Mouse (Mus musculus): ENCODE results near the gene Adap2. TPM values are rescaled to one million over a fixed set of nuclear protein-coding genes. Genes with fewer than 3 reads are reported as not detected.

The Adap2 gene
- polyA plus RNA-seq, 1 experiment from 2014 or later = 1.7 TPM

DNA sequence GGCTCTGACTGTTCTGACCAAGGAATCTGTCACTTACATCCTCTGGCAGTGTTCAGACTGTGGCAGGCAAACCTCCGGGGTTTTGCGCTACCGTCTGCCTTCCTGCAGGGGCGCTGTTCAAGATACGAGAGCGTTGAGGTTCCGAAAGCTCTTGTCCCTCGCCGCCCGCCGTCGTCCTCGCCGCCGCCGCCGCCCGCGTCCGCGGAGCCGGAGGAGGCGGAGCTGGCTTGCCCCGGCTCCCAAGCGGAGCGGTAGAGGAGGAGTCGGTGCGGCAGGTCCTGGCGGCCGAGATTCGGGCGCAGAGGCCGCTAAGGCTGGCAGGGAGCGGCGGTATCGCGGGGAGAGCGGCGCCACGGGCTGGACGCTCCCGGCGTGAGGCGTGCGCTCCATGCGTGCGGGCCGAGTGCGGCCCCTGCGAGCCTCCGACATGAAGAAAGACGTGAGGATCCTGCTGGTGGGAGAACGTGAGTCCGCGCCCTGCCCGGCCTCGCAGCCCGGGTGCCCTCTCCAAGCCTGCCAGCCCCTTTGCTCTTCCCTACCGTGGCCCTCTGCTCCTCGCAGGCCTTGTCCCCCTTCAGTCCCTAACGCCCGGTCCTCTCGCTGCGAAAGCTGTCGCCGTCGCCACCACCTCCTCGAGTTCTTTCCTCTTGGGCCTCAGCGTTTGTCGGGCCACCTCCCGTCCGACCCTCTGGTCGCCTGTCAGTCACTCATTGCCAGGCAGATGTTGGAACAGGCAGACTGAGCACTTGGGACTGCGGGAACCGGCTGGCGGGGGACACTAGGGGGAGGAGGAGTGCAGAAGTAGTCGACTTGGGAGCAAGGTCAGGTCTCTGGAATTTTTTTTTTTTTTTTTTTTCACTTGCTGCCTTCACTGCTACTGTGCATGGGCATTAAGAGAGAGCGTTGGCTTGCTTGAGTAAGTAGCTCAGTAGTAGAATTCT, 55.2 kb downstream of the Adap2 start, which contains the start of gene Rhot1:
Gene Rhot1, plus strand, starts transcription at position 160 of the 941 bp plus-strand sequence.
- Histone ChIP-seq H3K27me3 (no peaks in the 10 kb centered on the region), H3K4me2 (peak within 1 kb of the TSS; percentile 65), H3K27ac (peak within 1 kb of the TSS; percentile 92), H3K4me3 (replicated peaks) (peak within 1 kb of the TSS; percentile 78), H3K36me3 (replicated peaks) (peaks cover 10% of the 10 kb centered on the region), H3K9ac (peak within 1 kb of the TSS; percentile 87), H3K9me3 (no peaks in the 10 kb centered on the region), H3K4me1 (peaks cover 14% of the 10 kb centered on the region)
- WGBS = under 1% methylated on average over 72 of the region's 78 CpGs
- ATAC-seq (ENCODE audit: low FRiP score) = peak; percentile 91

DNA sequence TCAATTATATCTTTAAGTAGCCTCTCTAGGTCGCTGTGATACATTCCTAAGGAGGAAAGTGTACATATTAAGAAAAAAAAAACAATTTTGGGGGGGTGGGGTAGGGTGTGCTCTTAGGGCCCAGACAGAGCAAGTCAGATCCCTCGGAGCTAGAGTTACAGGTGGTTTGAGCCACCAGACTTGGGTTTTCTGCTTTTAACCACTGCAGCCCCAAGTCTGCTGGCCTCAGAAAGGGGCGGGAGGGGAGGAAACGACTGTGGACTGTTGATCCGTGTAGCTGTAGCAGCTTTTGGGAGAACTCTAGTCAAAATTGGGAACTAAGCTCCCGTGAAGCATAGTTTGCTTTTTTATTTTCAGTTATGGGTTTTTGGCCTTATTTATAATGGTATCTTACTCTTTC, 56.4 kb downstream of the Adap2 start:
- no peaks in the 10 kb centered on the region for H3K27me3 ChIP-seq
- no peak for ATAC-seq (ENCODE audit: low FRiP score)
- H3K4me2 ChIP-seq = peak overlapping the region; percentile 65
- H3K9ac ChIP-seq = peak overlapping the region; percentile 87; the same call in 1 of the 2 replicates
- H3K4me1 ChIP-seq = peaks cover 14% of the 10 kb centered on the region
- H3K36me3 ChIP-seq (replicated peaks) = peaks cover 17% of the 10 kb centered on the region
- H3K27ac ChIP-seq = no peak overlapping the region
- H3K4me3 ChIP-seq (replicated peaks) = peak overlapping the region; percentile 78; the same call in 1 of the 2 replicates
- WGBS = 52% methylated on average over 6 of the region's 6 CpGs
- H3K9me3 ChIP-seq = no peaks in the 10 kb centered on the region

DNA sequence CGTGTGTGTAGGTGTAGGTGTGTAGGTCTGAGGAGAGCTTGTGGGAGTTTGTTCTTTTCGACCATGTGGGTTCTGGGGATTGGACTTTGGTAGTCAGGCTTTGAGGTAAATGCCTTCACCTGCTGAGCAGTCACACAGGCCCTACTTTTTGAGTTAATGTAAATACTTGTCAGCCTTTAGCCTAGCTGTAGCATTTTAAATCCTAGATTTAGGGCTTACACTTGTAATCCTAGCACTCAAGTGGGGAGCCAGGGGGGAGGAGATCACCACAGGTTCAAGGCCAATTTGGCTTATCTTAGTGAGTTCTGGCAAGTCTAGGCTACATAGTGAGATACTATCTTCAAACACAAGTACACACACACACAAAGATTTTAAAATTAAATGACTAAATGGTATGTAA, 58.4 kb downstream of the Adap2 start:
- ATAC-seq (ENCODE audit: low FRiP score) = no peak
- H3K27ac ChIP-seq = no peak overlapping the region
- no peaks in the 10 kb centered on the region for H3K27me3 ChIP-seq
- H3K4me1 ChIP-seq = peaks cover 14% of the 10 kb centered on the region
- H3K36me3 ChIP-seq (replicated peaks) = peaks cover 17% of the 10 kb centered on the region
- WGBS = 93% methylated on average over 2 of the region's 2 CpGs
- H3K4me2 ChIP-seq = no peak overlapping the region
- H3K9ac ChIP-seq = no peak overlapping the region
- H3K9me3 ChIP-seq = no peaks in the 10 kb centered on the region
- no peak overlapping the region for H3K4me3 ChIP-seq (replicated peaks)

DNA sequence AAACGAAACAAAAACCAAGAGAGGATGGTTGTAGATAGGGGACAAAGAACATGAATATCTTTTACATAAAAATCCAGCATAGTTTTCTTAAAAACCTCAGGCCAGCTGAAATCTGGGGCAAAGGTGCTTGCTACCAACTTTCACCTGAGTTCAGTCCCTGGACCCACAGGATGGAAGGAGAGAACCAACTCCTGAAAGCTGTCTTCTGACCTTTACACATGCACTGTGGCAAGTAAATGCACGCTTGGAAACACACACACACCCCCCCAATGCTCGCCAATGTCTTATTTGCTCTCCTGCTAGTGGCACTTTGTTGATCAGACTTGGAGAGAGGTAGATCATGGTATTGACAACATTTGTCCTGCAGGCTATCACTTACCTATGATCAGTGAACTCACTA, 61.4 kb downstream of the Adap2 start:
- no peak for ATAC-seq (ENCODE audit: low FRiP score)
- Histone ChIP-seq H3K9me3 (no peaks in the 10 kb centered on the region), H3K4me3 (replicated peaks) (no peak overlapping the region), H3K4me2 (no peak overlapping the region), H3K9ac (no peak overlapping the region), H3K27ac (no peak overlapping the region), H3K36me3 (replicated peaks) (peaks cover 17% of the 10 kb centered on the region), H3K4me1 (peaks cover 8% of the 10 kb centered on the region), H3K27me3 (no peaks in the 10 kb centered on the region)
- 89% methylated on average over 3 of the region's 3 CpGs for WGBS

DNA sequence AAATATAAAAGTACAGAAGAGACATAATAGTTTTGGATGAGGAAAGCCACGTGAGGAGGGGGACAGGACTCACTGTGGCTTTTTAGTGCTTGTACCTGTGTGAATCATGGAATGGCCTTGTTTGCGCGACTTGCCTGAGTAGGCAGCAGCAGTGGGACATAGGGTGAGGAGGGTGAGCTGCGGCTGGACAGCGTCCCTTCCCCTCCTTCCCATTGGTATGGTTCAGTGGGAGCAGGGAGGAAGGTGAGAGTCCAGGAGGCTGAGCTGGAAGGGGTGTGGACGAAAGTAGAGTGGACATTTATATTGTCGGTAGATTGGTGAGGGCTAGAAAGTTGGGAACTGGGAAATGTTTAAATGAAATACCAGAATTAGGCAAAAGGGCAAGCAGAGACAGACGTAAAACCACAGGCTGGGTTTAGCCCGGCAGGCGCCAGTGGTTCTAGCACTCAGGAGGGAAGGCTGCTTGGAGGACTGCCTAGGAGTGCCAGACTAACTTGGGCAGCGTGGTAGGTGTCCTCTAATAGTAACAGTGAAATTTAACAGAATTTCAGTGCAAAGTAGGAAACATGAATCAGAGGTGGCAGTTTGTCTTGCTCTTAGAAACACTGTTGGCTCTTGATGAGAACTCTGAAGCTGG, 64.9 kb downstream of the Adap2 start:
- Histone ChIP-seq H3K36me3 (replicated peaks) (peaks cover 19% of the 10 kb centered on the region), H3K4me1 (no peaks in the 10 kb centered on the region), H3K9ac (no peak overlapping the region), H3K4me3 (replicated peaks) (no peak overlapping the region), H3K27me3 (no peaks in the 10 kb centered on the region), H3K27ac (no peak overlapping the region), H3K9me3 (no peaks in the 10 kb centered on the region), H3K4me2 (no peak overlapping the region)
- WGBS = 87% methylated on average over 11 of the region's 11 CpGs
- ATAC-seq (ENCODE audit: low FRiP score) = no peak

Other genes with a start within 250 kb of the Adap2 start
- gene Utp6, start 191.7 kb upstream of the Adap2 start, polyA plus RNA-seq (2016; fragmentation: Nextera tagmentation; extraction: Ambion mirVana) = 74.8 and 77.6 TPM in 2 replicates
- gene Suz12, start 161.0 kb upstream of the Adap2 start, polyA plus RNA-seq (2016; fragmentation: Nextera tagmentation; extraction: Ambion mirVana) = 40.3 and 46.3 TPM in 2 replicates
- 30.9 and 33.9 TPM in 2 replicates for gene Crlf3, start 73.1 kb upstream of the Adap2 start, polyA plus RNA-seq (2016; fragmentation: Nextera tagmentation; extraction: Ambion mirVana)
- gene Atad5, start 64.7 kb upstream of the Adap2 start, polyA plus RNA-seq (2016; fragmentation: Nextera tagmentation; extraction: Ambion mirVana) = 19.5 and 20.1 TPM in 2 replicates
- 27.8 and 30.4 TPM in 2 replicates for gene Tefm, start 11.9 kb upstream of the Adap2 start, polyA plus RNA-seq (2016; fragmentation: Nextera tagmentation; extraction: Ambion mirVana)
- gene Rnf135, start 29.7 kb downstream of the Adap2 start, polyA plus RNA-seq (2016; fragmentation: Nextera tagmentation; extraction: Ambion mirVana) = 2.8 and 2.9 TPM in 2 replicates
- gene Rhot1, start 54.9 kb downstream of the Adap2 start, polyA plus RNA-seq (2016; fragmentation: Nextera tagmentation; extraction: Ambion mirVana) = 61.9 and 65.5 TPM in 2 replicates
- gene Rhbdl3, start 146.8 kb downstream of the Adap2 start, polyA plus RNA-seq (2016; fragmentation: Nextera tagmentation; extraction: Ambion mirVana) = 20.8 and 21.3 TPM in 2 replicates
- gene 5730455P16Rik, start 223.9 kb downstream of the Adap2 start, polyA plus RNA-seq (2016; fragmentation: Nextera tagmentation; extraction: Ambion mirVana) = 30.0 and 31.4 TPM in 2 replicates
- 296 and 310 TPM in 2 replicates for gene Zfp207, start 229.2 kb downstream of the Adap2 start, polyA plus RNA-seq (2016; fragmentation: Nextera tagmentation; extraction: Ambion mirVana)